Mouse (Mus musculus): ENCODE data around the gene Fanca. TPM values are rescaled to one million over a fixed set of nuclear protein-coding genes. Genes with fewer than 3 reads are reported as not detected.

The Fanca gene
- polyA plus RNA-seq, 1 experiment from 2014 or later = 5.3 TPM

GRCm38 (mm10) chr8:123341040-123342015 is 23.0 kb upstream of the Fanca start:
- no peaks in the 10 kb centered on the region for H3K9me3 ChIP-seq (ENCODE audit: control insufficient read depth)
- H3K9ac ChIP-seq (ENCODE audit: low read depth, low read length) = no peak overlapping the region
- no peak overlapping the region for H3K27ac ChIP-seq (ENCODE audit: low read depth, low read length)
- peak; percentile 70 for ATAC-seq
- H3K4me3 ChIP-seq (ENCODE audit: low read depth, low read length) = no peak overlapping the region
- WGBS = 56% methylated on average over 27 of the region's 27 CpGs
- H3K4me2 ChIP-seq (replicated peaks; ENCODE audit: low read depth) = peak overlapping the region; percentile 44
- H3K36me3 ChIP-seq (ENCODE audit: control insufficient read depth, insufficient read depth) = no peaks in the 10 kb centered on the region
- H3K27me3 ChIP-seq (replicated peaks; ENCODE audit: control insufficient read depth, insufficient read depth, low read length) = no peaks in the 10 kb centered on the region
- H3K4me1 ChIP-seq (replicated peaks; ENCODE audit: control insufficient read depth, insufficient read depth, low read length) = no peaks in the 10 kb centered on the region
- TF ChIP-seq CTCF (IDR thresholded peaks at IDR 0.05; ENCODE audit: low read depth) = no peak

GRCm38 (mm10) chr8:123340071-123340470 is 21.7 kb upstream of the Fanca start:
- Histone ChIP-seq H3K27ac (ENCODE audit: low read depth, low read length) (no peak overlapping the region), H3K27me3 (replicated peaks; ENCODE audit: control insufficient read depth, insufficient read depth, low read length) (peaks cover 5% of the 10 kb centered on the region; the same call in 1 of the 2 replicates), H3K9ac (ENCODE audit: low read depth, low read length) (no peak overlapping the region), H3K4me3 (ENCODE audit: low read depth, low read length) (no peak overlapping the region), H3K4me2 (replicated peaks; ENCODE audit: low read depth) (no peak overlapping the region), H3K4me1 (replicated peaks; ENCODE audit: control insufficient read depth, insufficient read depth, low read length) (no peaks in the 10 kb centered on the region), H3K9me3 (ENCODE audit: control insufficient read depth) (no peaks in the 10 kb centered on the region), H3K36me3 (ENCODE audit: control insufficient read depth, insufficient read depth) (no peaks in the 10 kb centered on the region)
- 95% methylated on average over 4 of the region's 4 CpGs for WGBS
- peak; percentile 47 for TF ChIP-seq CTCF (IDR thresholded peaks at IDR 0.05; ENCODE audit: low read depth)
- no peak for ATAC-seq

GRCm38 (mm10) chr8:123337475-123337874 is 19.1 kb upstream of the Fanca start:
- H3K27me3 ChIP-seq (replicated peaks; ENCODE audit: control insufficient read depth, insufficient read depth, low read length) = peaks cover 5% of the 10 kb centered on the region; the same call in 1 of the 2 replicates
- WGBS = 34% methylated on average over 3 of the region's 3 CpGs
- TF ChIP-seq CTCF (IDR thresholded peaks at IDR 0.05; ENCODE audit: low read depth) = no peak
- ATAC-seq = peak; percentile 62
- no peak overlapping the region for H3K4me2 ChIP-seq (replicated peaks; ENCODE audit: low read depth)
- H3K9ac ChIP-seq (ENCODE audit: low read depth, low read length) = no peak overlapping the region
- no peaks in the 10 kb centered on the region for H3K9me3 ChIP-seq (ENCODE audit: control insufficient read depth)
- no peak overlapping the region for H3K4me3 ChIP-seq (ENCODE audit: low read depth, low read length)
- no peaks in the 10 kb centered on the region for H3K4me1 ChIP-seq (replicated peaks; ENCODE audit: control insufficient read depth, insufficient read depth, low read length)
- no peaks in the 10 kb centered on the region for H3K36me3 ChIP-seq (ENCODE audit: control insufficient read depth, insufficient read depth)
- H3K27ac ChIP-seq (ENCODE audit: low read depth, low read length) = no peak overlapping the region

GRCm38 (mm10) chr8:123334467-123334866 is 16.1 kb upstream of the Fanca start:
- no peak for ATAC-seq
- 11% methylated on average over 1 of the region's 1 CpGs for WGBS
- Histone ChIP-seq H3K4me1 (replicated peaks; ENCODE audit: control insufficient read depth, insufficient read depth, low read length) (no peaks in the 10 kb centered on the region), H3K4me2 (replicated peaks; ENCODE audit: low read depth) (0 out of 2 replicates have a peak overlapping the region, but pooled peaks have one; percentile 86), H3K27me3 (replicated peaks; ENCODE audit: control insufficient read depth, insufficient read depth, low read length) (peaks cover 5% of the 10 kb centered on the region; the same call in 1 of the 2 replicates), H3K9me3 (ENCODE audit: control insufficient read depth) (no peaks in the 10 kb centered on the region), H3K9ac (ENCODE audit: low read depth, low read length) (no peak overlapping the region), H3K27ac (ENCODE audit: low read depth, low read length) (no peak overlapping the region), H3K4me3 (ENCODE audit: low read depth, low read length) (no peak overlapping the region), H3K36me3 (ENCODE audit: control insufficient read depth, insufficient read depth) (no peaks in the 10 kb centered on the region)
- TF ChIP-seq CTCF (IDR thresholded peaks at IDR 0.05; ENCODE audit: low read depth) = no peak

GRCm38 (mm10) chr8:123333864-123334263 is 15.5 kb upstream of the Fanca start:
- 16% methylated on average over 7 of the region's 7 CpGs for WGBS
- no peak for ATAC-seq
- Histone ChIP-seq H3K36me3 (ENCODE audit: control insufficient read depth, insufficient read depth) (no peaks in the 10 kb centered on the region), H3K9me3 (ENCODE audit: control insufficient read depth) (no peaks in the 10 kb centered on the region), H3K9ac (ENCODE audit: low read depth, low read length) (no peak overlapping the region), H3K27me3 (replicated peaks; ENCODE audit: control insufficient read depth, insufficient read depth, low read length) (peaks cover 5% of the 10 kb centered on the region; the same call in 1 of the 2 replicates), H3K27ac (ENCODE audit: low read depth, low read length) (no peak overlapping the region), H3K4me2 (replicated peaks; ENCODE audit: low read depth) (peak overlapping the region; percentile 86; the same call in 1 of the 2 replicates), H3K4me3 (ENCODE audit: low read depth, low read length) (no peak overlapping the region), H3K4me1 (replicated peaks; ENCODE audit: control insufficient read depth, insufficient read depth, low read length) (no peaks in the 10 kb centered on the region)
- TF ChIP-seq CTCF (IDR thresholded peaks at IDR 0.05; ENCODE audit: low read depth) = no peak

GRCm38 (mm10) chr8:123333091-123333587 is 14.8 kb upstream of the Fanca start:
- WGBS = 15% methylated on average over 20 of the region's 21 CpGs
- H3K4me2 ChIP-seq (replicated peaks; ENCODE audit: low read depth) = peak overlapping the region; percentile 86
- no peak overlapping the region for H3K9ac ChIP-seq (ENCODE audit: low read depth, low read length)
- ATAC-seq = no peak; the same call in 1 of the 2 replicates
- H3K4me1 ChIP-seq (replicated peaks; ENCODE audit: control insufficient read depth, insufficient read depth, low read length) = no peaks in the 10 kb centered on the region
- peak overlapping the region; percentile 52 for H3K4me3 ChIP-seq (ENCODE audit: low read depth, low read length)
- no peaks in the 10 kb centered on the region for H3K9me3 ChIP-seq (ENCODE audit: control insufficient read depth)
- H3K36me3 ChIP-seq (ENCODE audit: control insufficient read depth, insufficient read depth) = no peaks in the 10 kb centered on the region
- peaks cover 5% of the 10 kb centered on the region; the same call in 1 of the 2 replicates for H3K27me3 ChIP-seq (replicated peaks; ENCODE audit: control insufficient read depth, insufficient read depth, low read length)
- no peak overlapping the region for H3K27ac ChIP-seq (ENCODE audit: low read depth, low read length)
- no peak for TF ChIP-seq CTCF (IDR thresholded peaks at IDR 0.05; ENCODE audit: low read depth)

All from intestine, postnatal 0 days (tissue).